Mouse (Mus musculus): Measurements from ENCODE around the gene Fgf2. TPM values are rescaled to one million over a fixed set of nuclear protein-coding genes. Genes with fewer than 3 reads are reported as not detected.

Gene Fgf2
- polyA plus RNA-seq, 1 experiment = 2.7 TPM

DNA sequence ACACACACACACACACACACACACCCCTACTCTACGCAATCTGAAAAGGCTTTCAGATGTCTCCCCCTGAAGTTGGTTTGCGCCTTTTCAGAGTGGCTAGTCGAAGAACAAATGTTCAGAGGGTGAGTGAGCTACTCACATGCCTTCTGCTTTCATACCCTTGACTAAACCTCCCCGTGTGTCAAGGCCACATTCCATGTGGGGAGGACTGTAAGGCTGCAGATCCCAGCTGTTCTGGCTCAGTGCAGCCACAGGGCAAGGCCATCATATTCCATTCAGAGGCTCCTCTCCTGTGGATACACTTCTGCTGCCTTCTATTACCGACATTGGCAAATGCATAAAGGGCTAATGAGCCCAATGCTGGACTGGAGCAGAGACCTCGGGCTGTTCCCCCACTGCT, 30.3 kb downstream of the Fgf2 start:
- H3K4me1 ChIP-seq (ENCODE audit: control insufficient read depth, insufficient read depth, low read length) = no peaks in the 10 kb centered on the region
- no peak overlapping the region for H3K4me3 ChIP-seq (ENCODE audit: insufficient read depth, low read length)
- H3K27ac ChIP-seq (ENCODE audit: insufficient read depth, low read length) = no peak overlapping the region
- TF ChIP-seq POLR2A (IDR thresholded peaks at IDR 0.05; ENCODE audit: extremely low read depth, insufficient read depth, low read length) (no peak), CTCF (IDR thresholded peaks at IDR 0.05; ENCODE audit: extremely low read depth, insufficient read depth, low read length) (no peak)

DNA sequence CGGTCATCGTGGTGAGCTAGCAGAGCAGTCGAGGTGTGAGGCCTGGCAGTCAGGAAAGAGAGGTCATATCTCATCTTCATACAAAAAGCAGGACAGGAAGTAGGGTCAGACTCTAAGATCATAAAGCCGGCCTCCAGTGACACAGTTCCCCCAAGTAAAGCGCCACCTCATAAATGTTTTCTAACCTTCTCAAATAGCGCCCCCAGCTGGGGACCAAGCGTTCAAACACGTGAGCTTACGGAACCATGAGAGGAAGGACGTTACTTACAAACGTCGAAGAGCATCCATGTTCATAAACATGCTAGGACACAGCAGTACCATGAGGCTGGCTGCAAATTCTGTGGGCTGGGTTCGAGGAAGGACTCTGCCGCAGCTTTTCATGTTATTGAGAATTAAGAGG, 31.1 kb downstream of the Fgf2 start:
- no peaks in the 10 kb centered on the region for H3K4me1 ChIP-seq (ENCODE audit: control insufficient read depth, insufficient read depth, low read length)
- H3K4me3 ChIP-seq (ENCODE audit: insufficient read depth, low read length) = no peak overlapping the region
- H3K27ac ChIP-seq (ENCODE audit: insufficient read depth, low read length) = no peak overlapping the region
- TF ChIP-seq CTCF (IDR thresholded peaks at IDR 0.05; ENCODE audit: extremely low read depth, insufficient read depth, low read length) = no peak
- TF ChIP-seq POLR2A (IDR thresholded peaks at IDR 0.05; ENCODE audit: extremely low read depth, insufficient read depth, low read length) = no peak

DNA sequence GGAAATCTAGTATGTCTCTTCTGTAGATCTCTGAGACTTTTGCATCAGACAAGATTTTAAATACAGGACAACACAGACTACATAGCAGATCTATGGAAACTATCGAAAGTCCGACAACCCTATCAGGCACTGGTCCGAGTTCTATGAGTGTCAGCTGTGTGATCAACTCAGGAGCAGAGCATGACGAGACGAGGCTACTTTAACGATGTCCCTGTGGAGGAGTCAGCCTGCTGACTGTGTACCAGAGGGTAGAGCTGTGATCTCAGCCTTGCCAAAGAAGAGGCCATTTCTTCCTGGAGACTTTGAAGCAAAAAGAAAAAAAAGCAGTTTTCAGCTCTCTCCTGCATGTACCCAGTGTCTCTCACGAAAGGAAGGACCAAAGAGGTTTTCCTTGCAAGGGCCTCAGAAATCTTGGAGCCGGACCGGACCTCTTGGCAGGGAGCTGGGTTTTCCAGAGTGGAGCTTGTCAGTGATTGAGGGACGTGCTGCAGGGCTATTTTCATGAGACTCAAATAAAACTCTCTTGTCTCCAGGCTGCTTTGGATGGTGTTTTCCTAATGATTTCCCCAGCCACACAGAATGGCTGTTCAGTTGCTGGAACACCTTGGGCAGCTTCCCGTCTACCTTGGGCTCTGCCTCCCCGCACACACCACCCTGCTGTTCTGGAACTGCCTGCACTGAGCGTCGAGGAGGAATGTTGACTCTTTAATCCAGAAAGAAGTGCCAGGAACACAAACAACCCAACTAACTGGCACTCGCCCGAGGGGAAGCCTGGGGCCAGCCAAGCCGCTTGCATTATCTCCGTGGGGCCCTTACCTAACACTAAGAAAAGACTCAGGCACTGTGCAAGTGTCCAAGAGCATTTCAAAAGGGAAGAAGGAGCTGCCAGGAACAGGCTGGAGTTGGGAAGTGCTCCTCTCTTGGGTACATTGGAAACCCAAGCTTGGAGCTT, 32.1 kb downstream of the Fgf2 start:
- Histone ChIP-seq H3K27ac (ENCODE audit: insufficient read depth, low read length) (no peak overlapping the region), H3K4me3 (ENCODE audit: insufficient read depth, low read length) (no peak overlapping the region), H3K4me1 (ENCODE audit: control insufficient read depth, insufficient read depth, low read length) (no peaks in the 10 kb centered on the region)
- TF ChIP-seq CTCF (IDR thresholded peaks at IDR 0.05; ENCODE audit: extremely low read depth, insufficient read depth, low read length) (no peak), POLR2A (IDR thresholded peaks at IDR 0.05; ENCODE audit: extremely low read depth, insufficient read depth, low read length) (no peak)

DNA sequence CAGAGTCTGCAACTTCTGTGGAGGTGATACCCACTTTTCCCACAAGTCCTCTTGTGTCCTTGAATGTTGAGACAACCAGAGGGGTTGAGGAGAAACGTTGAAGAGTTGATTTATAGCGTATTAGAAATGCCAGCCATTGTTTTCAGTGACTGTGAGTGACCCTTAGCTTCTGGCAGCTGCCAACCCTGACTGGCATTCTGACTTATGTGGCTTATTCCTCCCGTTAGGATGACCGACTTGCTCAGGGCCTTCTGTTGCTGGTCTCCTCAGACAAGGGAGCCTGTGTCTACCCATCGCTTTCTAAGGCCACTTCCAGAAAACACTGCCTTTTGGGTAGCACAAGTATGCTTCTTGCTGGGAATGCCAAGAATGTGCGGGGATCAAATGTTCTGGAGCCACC, 33.3 kb downstream of the Fgf2 start:
- no peaks in the 10 kb centered on the region for H3K4me1 ChIP-seq (ENCODE audit: control insufficient read depth, insufficient read depth, low read length)
- no peak overlapping the region for H3K27ac ChIP-seq (ENCODE audit: insufficient read depth, low read length)
- no peak overlapping the region for H3K4me3 ChIP-seq (ENCODE audit: insufficient read depth, low read length)
- TF ChIP-seq CTCF (IDR thresholded peaks at IDR 0.05; ENCODE audit: extremely low read depth, insufficient read depth, low read length) = no peak
- TF ChIP-seq POLR2A (IDR thresholded peaks at IDR 0.05; ENCODE audit: extremely low read depth, insufficient read depth, low read length) = no peak

DNA sequence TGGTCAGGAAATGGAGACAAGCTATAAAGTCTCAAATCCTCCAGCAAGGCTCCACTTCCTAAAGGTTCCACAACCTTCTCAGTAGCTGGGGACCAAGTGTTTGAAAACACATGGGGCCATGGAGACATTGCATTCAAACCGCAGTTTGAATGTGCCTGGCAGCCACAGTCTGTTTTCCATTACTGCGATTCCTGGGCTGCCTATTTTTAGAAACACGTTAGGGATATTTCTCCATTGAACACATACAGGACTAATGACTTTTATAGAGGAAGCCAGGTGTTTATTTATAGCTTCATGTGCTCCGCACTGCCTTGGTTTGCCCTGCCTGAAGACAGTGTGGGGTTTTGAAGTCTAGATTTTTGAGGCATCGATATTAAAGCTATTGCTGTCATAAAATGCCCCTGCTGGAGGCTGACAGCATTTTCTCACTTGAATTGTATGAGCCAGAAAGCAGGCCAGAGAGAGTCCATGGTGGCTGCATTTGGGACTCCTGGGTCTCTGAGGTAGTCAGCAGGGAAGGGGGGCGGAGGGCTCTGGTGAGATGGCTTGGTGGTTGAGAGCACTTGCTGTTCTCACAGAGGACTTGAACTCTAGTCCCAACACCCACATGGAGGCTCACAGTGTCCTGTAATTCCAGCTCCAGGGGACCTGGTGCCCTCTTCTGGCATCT, 35.1 kb downstream of the Fgf2 start:
- no peaks in the 10 kb centered on the region for H3K4me1 ChIP-seq (ENCODE audit: control insufficient read depth, insufficient read depth, low read length)
- no peak overlapping the region for H3K27ac ChIP-seq (ENCODE audit: insufficient read depth, low read length)
- no peak overlapping the region for H3K4me3 ChIP-seq (ENCODE audit: insufficient read depth, low read length)
- no peak for TF ChIP-seq CTCF (IDR thresholded peaks at IDR 0.05; ENCODE audit: extremely low read depth, insufficient read depth, low read length)
- TF ChIP-seq POLR2A (IDR thresholded peaks at IDR 0.05; ENCODE audit: extremely low read depth, insufficient read depth, low read length) = no peak

DNA sequence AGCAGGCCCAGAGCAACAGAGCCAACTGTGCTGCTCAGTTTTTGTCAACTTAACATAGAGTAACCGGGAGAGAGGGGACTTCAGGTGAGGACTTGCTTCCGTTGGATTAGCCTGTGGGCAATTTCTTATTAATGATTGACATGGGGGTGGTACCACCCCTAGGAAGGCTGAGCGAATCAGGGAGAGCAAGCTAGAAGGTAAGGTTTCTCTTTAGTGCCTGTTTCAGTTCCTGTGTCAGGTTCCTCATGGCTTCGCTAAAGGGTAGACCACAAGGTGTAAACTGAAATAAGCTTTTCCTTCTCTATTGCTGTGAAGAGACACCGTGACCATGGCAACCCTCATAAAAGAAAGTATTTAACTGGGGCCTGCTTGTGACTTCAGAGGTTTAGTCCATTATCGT, 39.2 kb downstream of the Fgf2 start:
- Histone ChIP-seq H3K4me3 (ENCODE audit: insufficient read depth, low read length) (no peak overlapping the region), H3K4me1 (ENCODE audit: control insufficient read depth, insufficient read depth, low read length) (no peaks in the 10 kb centered on the region), H3K27ac (ENCODE audit: insufficient read depth, low read length) (no peak overlapping the region)
- no peak for TF ChIP-seq CTCF (IDR thresholded peaks at IDR 0.05; ENCODE audit: extremely low read depth, insufficient read depth, low read length)

DNA sequence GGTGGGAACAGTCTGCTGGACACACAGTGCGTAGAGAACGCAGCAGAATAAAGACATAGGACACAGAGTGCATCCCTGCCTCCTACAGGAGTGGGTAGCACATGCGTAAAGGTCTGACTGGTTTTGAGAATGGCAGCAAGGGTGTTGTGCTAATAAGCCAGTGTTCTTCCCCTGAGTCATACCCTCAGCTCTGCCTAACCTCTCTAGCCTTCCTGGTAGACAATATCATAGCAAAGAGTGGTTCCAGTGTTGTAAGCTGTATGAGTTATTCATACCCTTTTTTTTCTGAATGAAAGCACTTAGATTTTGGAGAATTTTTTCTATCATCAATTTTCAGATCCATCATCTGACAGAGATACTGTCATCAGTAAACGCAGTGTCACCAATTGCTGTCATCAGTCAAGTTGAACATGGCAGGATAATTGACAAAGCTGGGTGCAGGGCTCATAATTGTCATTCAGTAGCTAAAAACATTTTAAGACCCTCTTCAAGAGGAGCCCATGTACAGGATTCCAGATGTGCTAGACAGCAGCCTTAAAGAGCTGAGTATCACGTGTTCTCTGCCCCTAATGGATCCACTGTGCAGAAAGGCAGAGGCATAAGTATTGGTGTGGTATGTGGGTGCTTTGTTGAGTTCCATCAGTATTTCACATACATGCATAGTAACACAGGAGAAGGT, 48.9 kb downstream of the Fgf2 start:
- H3K4me1 ChIP-seq (ENCODE audit: control insufficient read depth, insufficient read depth, low read length) = no peaks in the 10 kb centered on the region
- H3K4me3 ChIP-seq (ENCODE audit: insufficient read depth, low read length) = no peak overlapping the region
- TF ChIP-seq POLR2A (IDR thresholded peaks at IDR 0.05; ENCODE audit: extremely low read depth, insufficient read depth, low read length) (no peak), CTCF (IDR thresholded peaks at IDR 0.05; ENCODE audit: extremely low read depth, insufficient read depth, low read length) (no peak)
- no peak overlapping the region for H3K27ac ChIP-seq (ENCODE audit: insufficient read depth, low read length)

DNA sequence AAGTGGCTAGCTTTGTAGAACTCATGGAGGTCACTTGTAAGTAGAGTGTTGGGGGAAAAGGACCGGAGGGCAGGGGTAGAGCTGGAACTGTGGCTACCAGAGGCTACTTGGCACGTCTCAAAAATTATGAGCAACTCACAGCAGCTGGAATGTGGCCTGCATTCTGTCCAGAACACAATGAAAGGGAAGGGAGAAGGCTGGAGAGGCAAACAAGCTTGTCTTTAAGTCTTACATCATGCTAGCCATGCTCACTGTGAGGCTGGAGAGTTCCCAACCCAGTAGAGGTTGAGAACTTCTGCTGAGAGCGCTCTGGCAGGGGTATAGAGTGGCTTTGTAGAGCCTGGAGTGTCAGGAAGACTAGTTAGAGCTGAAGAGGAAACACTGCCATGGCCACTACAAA, 49.5 kb downstream of the Fgf2 start:
- no peak overlapping the region for H3K27ac ChIP-seq (ENCODE audit: insufficient read depth, low read length)
- no peaks in the 10 kb centered on the region for H3K4me1 ChIP-seq (ENCODE audit: control insufficient read depth, insufficient read depth, low read length)
- H3K4me3 ChIP-seq (ENCODE audit: insufficient read depth, low read length) = no peak overlapping the region
- TF ChIP-seq CTCF (IDR thresholded peaks at IDR 0.05; ENCODE audit: extremely low read depth, insufficient read depth, low read length) (no peak), POLR2A (IDR thresholded peaks at IDR 0.05; ENCODE audit: extremely low read depth, insufficient read depth, low read length) (no peak)

DNA sequence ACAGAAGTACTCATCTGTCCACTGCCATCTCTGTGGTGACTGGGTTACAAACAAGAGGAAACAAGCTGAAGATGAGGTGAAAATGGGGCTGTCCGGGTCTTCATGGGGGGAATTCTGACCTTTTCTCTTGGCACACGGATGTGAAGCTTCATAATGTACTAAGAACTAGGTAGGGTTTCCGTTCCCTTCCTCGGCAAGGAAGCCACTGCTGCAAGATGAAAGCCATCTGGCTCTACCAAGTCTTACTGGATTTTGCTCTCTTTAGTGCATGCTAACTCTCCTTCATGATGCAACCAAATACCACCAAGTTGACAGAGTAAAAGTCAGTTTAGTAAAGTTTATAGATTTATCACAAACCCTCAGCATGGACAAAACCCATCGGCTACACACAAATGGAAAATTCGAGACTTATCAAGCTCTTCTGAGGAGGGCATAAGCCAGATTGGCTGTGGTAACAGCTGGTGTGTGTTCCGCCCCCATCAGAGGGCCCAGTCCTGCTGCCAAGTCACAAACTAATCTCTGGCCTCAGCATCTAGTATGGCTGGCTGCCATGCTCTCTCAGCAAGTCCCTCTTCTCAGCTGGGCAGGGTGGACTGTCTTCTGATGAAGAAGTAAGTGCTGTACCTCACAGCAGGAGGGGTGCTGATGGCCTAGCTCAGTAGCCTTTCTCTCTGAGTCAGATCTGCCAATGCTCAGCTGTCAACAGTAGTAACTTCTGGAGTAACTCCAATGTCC, 50.7 kb downstream of the Fgf2 start:
- TF ChIP-seq CTCF (IDR thresholded peaks at IDR 0.05; ENCODE audit: extremely low read depth, insufficient read depth, low read length) (no peak), POLR2A (IDR thresholded peaks at IDR 0.05; ENCODE audit: extremely low read depth, insufficient read depth, low read length) (no peak)
- H3K4me3 ChIP-seq (ENCODE audit: insufficient read depth, low read length) = no peak overlapping the region
- no peak overlapping the region for H3K27ac ChIP-seq (ENCODE audit: insufficient read depth, low read length)
- H3K4me1 ChIP-seq (ENCODE audit: control insufficient read depth, insufficient read depth, low read length) = no peaks in the 10 kb centered on the region

Data from cortical plate, adult 2 months (tissue).